Mouse (Mus musculus) thymus, adult 2 months (tissue): ENCODE results near the gene Chdh.

Experiments
- CTCF ChIP-seq: fragments of 200-500 bp; IDR thresholded peaks from 2 replicates; pipeline ENCODE4 v1.5.1; 2012; ENCODE audit warnings: mild to moderate bottlenecking, control low read depth, low read length, moderate library complexity, borderline replicate concordance; ENCODE audit not compliant: control insufficient read depth, poor library complexity, insufficient read depth; ENCODE audit errors: extremely low read depth
- POLR2A ChIP-seq: fragments of 200-500 bp; IDR thresholded peaks from 2 replicates; pipeline ENCODE4 v1.6.1; 2012; ENCODE audit warnings: mild to moderate bottlenecking, low read length, control low read depth, moderate library complexity; ENCODE audit not compliant: control insufficient read depth, poor library complexity, insufficient read depth; ENCODE audit errors: extremely low read depth

DNA sequence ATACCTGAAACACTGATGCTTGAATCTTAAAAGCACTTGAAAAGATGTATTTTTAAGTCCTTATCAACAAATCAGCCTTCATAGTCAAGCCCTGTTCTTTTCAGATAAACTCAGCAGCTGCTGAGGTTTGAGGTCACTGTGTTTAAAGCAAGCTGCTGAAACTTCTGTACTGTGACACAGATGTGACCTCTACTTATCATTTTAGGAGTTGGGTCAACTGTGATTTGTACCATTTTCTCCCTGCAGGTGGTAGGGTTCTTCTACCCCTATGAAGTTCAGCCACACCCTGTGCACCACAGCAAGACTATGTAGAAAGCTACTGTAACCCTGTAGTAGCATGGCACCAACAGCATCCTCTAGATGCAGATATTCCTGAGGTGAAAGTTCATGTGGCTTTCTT is 11.5 kb upstream of the Chdh start:
- TF ChIP-seq POLR2A = no peak
- TF ChIP-seq CTCF = no peak
